23 mouse cellular contexts compared by ENCODE assay signal in genomic region chr2:74763976-74764375, GRCm38 (mm10). TPM values are rescaled to one million over a fixed set of nuclear protein-coding genes. Genes with fewer than 3 reads are reported as not detected.
DNase-seq lines count a peak whose midpoint lies in the region; ATAC-seq lines count a peak whose summit lies in the region.
"Had no signal": no experiment of that assay in that cellular context is flagged by ENCODE, and none has a peak within 500 bp of the region (broad histone marks: within the 10 kb centered on the region; RNA-seq: fewer than 3 reads in every experiment).

No protein-coding gene starts in this region.

- no peaks in the 10 kb centered on the region for H3K9me3 ChIP-seq in heart, embryonic 13.5 days
- H3K9me3 ChIP-seq in kidney, embryonic 16.5 days (ENCODE audit: low read length): no peaks in the 10 kb centered on the region
- no peaks in the 10 kb centered on the region for H3K9me3 ChIP-seq in embryonic facial prominence, embryonic 13.5 days
- no peaks in the 10 kb centered on the region for H3K9me3 ChIP-seq in limb, embryonic 15.5 days
- H3K9me3 ChIP-seq: forebrain, embryonic 12.5 days had no signal

- H3K9ac ChIP-seq in heart, embryonic 13.5 days: no peak overlapping the region
- H3K9ac ChIP-seq in kidney, embryonic 16.5 days (replicated peaks; ENCODE audit: low read length): peak overlapping the region; percentile 66; the same call in 1 of the 2 replicates
- H3K9ac ChIP-seq in embryonic facial prominence, embryonic 13.5 days: no peak overlapping the region; the same call in 1 of the 2 replicates
- H3K9ac ChIP-seq in limb, embryonic 15.5 days: no peak overlapping the region
- H3K9ac ChIP-seq: forebrain, embryonic 12.5 days; lung, embryonic 14.5 days had no signal

- no peaks in the 10 kb centered on the region for H3K36me3 ChIP-seq in heart, embryonic 13.5 days
- no peaks in the 10 kb centered on the region for H3K36me3 ChIP-seq in kidney, embryonic 16.5 days (ENCODE audit: insufficient read depth, low read length)
- no peaks in the 10 kb centered on the region for H3K36me3 ChIP-seq in embryonic facial prominence, embryonic 13.5 days
- H3K36me3 ChIP-seq in limb, embryonic 15.5 days: no peaks in the 10 kb centered on the region
- H3K36me3 ChIP-seq: forebrain, embryonic 12.5 days had no signal

- no peak overlapping the region for H3K27ac ChIP-seq in heart, embryonic 13.5 days (replicated peaks)
- no peak overlapping the region for H3K27ac ChIP-seq in kidney, embryonic 16.5 days (ENCODE audit: low read length)
- no peak overlapping the region for H3K27ac ChIP-seq in embryonic facial prominence, embryonic 13.5 days
- H3K27ac ChIP-seq in limb, embryonic 15.5 days: no peak overlapping the region
- H3K27ac ChIP-seq: forebrain, embryonic 12.5 days; stomach, postnatal 0 days had no signal

- peaks cover 87% of the 10 kb centered on the region for H3K27me3 ChIP-seq in heart, embryonic 13.5 days (replicated peaks)
- peaks cover 42% of the 10 kb centered on the region for H3K27me3 ChIP-seq in kidney, embryonic 16.5 days (ENCODE audit: insufficient read depth, low read length)
- peaks cover 86% of the 10 kb centered on the region for H3K27me3 ChIP-seq in embryonic facial prominence, embryonic 13.5 days
- peaks cover 82% of the 10 kb centered on the region for H3K27me3 ChIP-seq in limb, embryonic 15.5 days

- H3K4me1 ChIP-seq in heart, embryonic 13.5 days: peaks cover 16% of the 10 kb centered on the region
- peaks cover 18% of the 10 kb centered on the region for H3K4me1 ChIP-seq in kidney, embryonic 16.5 days (ENCODE audit: insufficient read depth, low read length)
- peaks cover 17% of the 10 kb centered on the region for H3K4me1 ChIP-seq in embryonic facial prominence, embryonic 13.5 days
- peaks cover 21% of the 10 kb centered on the region for H3K4me1 ChIP-seq in limb, embryonic 15.5 days

- H3K4me2 ChIP-seq in heart, embryonic 13.5 days: peak overlapping the region; percentile 82; the same call in 1 of the 2 replicates
- peak overlapping the region; percentile 98 for H3K4me2 ChIP-seq in kidney, embryonic 16.5 days (replicated peaks; ENCODE audit: low read depth, low read length)
- peak overlapping the region; percentile 93; the same call in 1 of the 2 replicates for H3K4me2 ChIP-seq in embryonic facial prominence, embryonic 13.5 days
- no peak overlapping the region for H3K4me2 ChIP-seq in limb, embryonic 15.5 days

- DNase-seq in heart, adult 8-10 months (ENCODE audit: low spot score): no peak
- DNase-seq in kidney, adult 8-10 months: no peak
- DNase-seq in left cerebral cortex, adult 9 months (ENCODE audit: low spot score in 2 of 2): no peak
- DNase-seq in adrenal gland, adult 8-10 months: no peak
- DNase-seq: adrenal gland, postnatal 36 days; cerebellum, postnatal 10 days; gastrocnemius, postnatal 25 days; kidney, adult 2 months; lung, embryonic 14.5 days; right cerebral cortex, adult 18-20 months; spleen, adult 18-20 months; thymus, postnatal 14 days had no signal

- WGBS in heart, embryonic 13.5 days: 43% methylated on average over 10 of the region's 10 CpGs
- 41% methylated on average over 10 of the region's 10 CpGs for WGBS in kidney, embryonic 16.5 days
- 52% methylated on average over 10 of the region's 10 CpGs for WGBS in embryonic facial prominence, embryonic 13.5 days
- WGBS in limb, embryonic 15.5 days: 34% methylated on average over 10 of the region's 10 CpGs

- ATAC-seq in heart, embryonic 13.5 days (ENCODE audit: extremely low read depth, insufficient number of reproducible peaks, low FRiP score, low TSS enrichment): no peak
- no peak for ATAC-seq in kidney, embryonic 16.5 days (ENCODE audit: low FRiP score, low TSS enrichment)
- no peak for ATAC-seq in embryonic facial prominence, embryonic 13.5 days (ENCODE audit: insufficient number of reproducible peaks, insufficient read depth, low FRiP score, low TSS enrichment, low read depth)
- no peak for ATAC-seq in limb, embryonic 15.5 days (ENCODE audit: insufficient number of reproducible peaks, low FRiP score, low TSS enrichment, low read depth)

- peak overlapping the region; percentile 57; the same call in 1 of the 2 replicates for H3K4me3 ChIP-seq in heart, embryonic 13.5 days
- peak overlapping the region; percentile 63; the same call in 1 of the 2 replicates for H3K4me3 ChIP-seq in kidney, embryonic 16.5 days (ENCODE audit: low read length)
- 0 out of 2 replicates have a peak overlapping the region, but pooled peaks have one; percentile 53 for H3K4me3 ChIP-seq in embryonic facial prominence, embryonic 13.5 days
- 0 out of 2 replicates have a peak overlapping the region, but pooled peaks have one; percentile 47 for H3K4me3 ChIP-seq in limb, embryonic 15.5 days

RNA-seq across cellular contexts. Expression of gene Hoxd1, which starts 1.2 kb away (rescaled TPM):
- not detected in 2 replicates for polyA plus RNA-seq in heart, embryonic 13.5 days (2015; fragmentation: Nextera tagmentation; extraction: Ambion mirVana)
- total RNA-seq in heart, adult 8-10 months (2022): not detected
- polyA plus RNA-seq in kidney, embryonic 16.5 days (2015; fragmentation: Nextera tagmentation; extraction: Ambion mirVana): 0.99 and 1.00 TPM in 2 replicates
- polyA plus RNA-seq in embryonic facial prominence, embryonic 13.5 days (2015; fragmentation: Nextera tagmentation; extraction: Ambion mirVana): 3.8 and 5.4 TPM in 2 replicates
- 0.26 and 0.42 TPM in 2 replicates for polyA plus RNA-seq in limb, embryonic 15.5 days (2015; fragmentation: Nextera tagmentation; extraction: Ambion mirVana)
- total RNA-seq in adrenal gland, adult 8-10 months (2022): not detected
- total RNA-seq: adrenal gland, postnatal 36 days; gastrocnemius, postnatal 25 days; megakaryocyte progenitor cell, adult 5-6 weeks had no signal
- polyA plus RNA-seq: heart, postnatal 0 days; stomach, postnatal 0 days had no signal

RNA-seq across cellular contexts. Expression of gene Gm28230, which starts 37.4 kb away (rescaled TPM):
- polyA plus RNA-seq in heart, embryonic 13.5 days (2015; fragmentation: Nextera tagmentation; extraction: Ambion mirVana): 0.09 TPM in 1 of 2 replicates, not detected in the other
- not detected for total RNA-seq in heart, adult 8-10 months (2022)
- polyA plus RNA-seq in kidney, embryonic 16.5 days (2015; fragmentation: Nextera tagmentation; extraction: Ambion mirVana): 1.3 and 2.1 TPM in 2 replicates
- polyA plus RNA-seq in embryonic facial prominence, embryonic 13.5 days (2015; fragmentation: Nextera tagmentation; extraction: Ambion mirVana): 0.18 TPM in 1 of 2 replicates, not detected in the other
- 0.08 and 0.11 TPM in 2 replicates for polyA plus RNA-seq in limb, embryonic 15.5 days (2015; fragmentation: Nextera tagmentation; extraction: Ambion mirVana)
- total RNA-seq in adrenal gland, adult 8-10 months (2022): 1 to 10 TPM; 1.3 to 3.6 (median 3.2) TPM
- total RNA-seq: layer of hippocampus, adult 8-10 months; left cerebral cortex, postnatal 10 days; megakaryocyte progenitor cell, adult 5-6 weeks had no signal
- polyA plus RNA-seq: forebrain, embryonic 12.5 days; heart, postnatal 0 days; liver, embryonic 11.5 days; lung, embryonic 14.5 days; stomach, postnatal 0 days had no signal

RNA-seq across cellular contexts. Expression of gene Hoxd4, which starts 52.2 kb away (rescaled TPM):
- not detected in 2 replicates for polyA plus RNA-seq in heart, embryonic 13.5 days (2015; fragmentation: Nextera tagmentation; extraction: Ambion mirVana)
- total RNA-seq in heart, adult 8-10 months (2022): under 1 TPM; 0.32 to 0.79 (median 0.38) TPM
- polyA plus RNA-seq in kidney, embryonic 16.5 days (2015; fragmentation: Nextera tagmentation; extraction: Ambion mirVana): 4.5 and 4.9 TPM in 2 replicates
- 0.50 TPM in 1 of 2 replicates, not detected in the other for polyA plus RNA-seq in embryonic facial prominence, embryonic 13.5 days (2015; fragmentation: Nextera tagmentation; extraction: Ambion mirVana)
- polyA plus RNA-seq in limb, embryonic 15.5 days (2015; fragmentation: Nextera tagmentation; extraction: Ambion mirVana): 0.29 and 0.66 TPM in 2 replicates
- 10 to 100 TPM; 16.8 to 37.2 (median 31.3) TPM for total RNA-seq in adrenal gland, adult 8-10 months (2022)
- total RNA-seq: layer of hippocampus, adult 8-10 months; left cerebral cortex, postnatal 10 days; megakaryocyte progenitor cell, adult 5-6 weeks had no signal
- polyA plus RNA-seq: forebrain, embryonic 12.5 days; lung, embryonic 14.5 days had no signal

RNA-seq across cellular contexts. Expression of gene Hoxd3, which starts 52.2 kb away (rescaled TPM):
- 0.74 and 0.89 TPM in 2 replicates for polyA plus RNA-seq in heart, embryonic 13.5 days (2015; fragmentation: Nextera tagmentation; extraction: Ambion mirVana)
- total RNA-seq in heart, adult 8-10 months (2022): under 1 TPM in 1 of 4 experiments, not detected in 3; 0.16 TPM
- polyA plus RNA-seq in kidney, embryonic 16.5 days (2015; fragmentation: Nextera tagmentation; extraction: Ambion mirVana): 14.6 and 15.4 TPM in 2 replicates
- polyA plus RNA-seq in embryonic facial prominence, embryonic 13.5 days (2015; fragmentation: Nextera tagmentation; extraction: Ambion mirVana): 1.5 and 3.3 TPM in 2 replicates
- 0.55 and 0.65 TPM in 2 replicates for polyA plus RNA-seq in limb, embryonic 15.5 days (2015; fragmentation: Nextera tagmentation; extraction: Ambion mirVana)
- 1 to 10 TPM in 3 of 4 experiments, under 1 TPM in 1; 0.73 to 1.9 (median 1.5) TPM for total RNA-seq in adrenal gland, adult 8-10 months (2022)
- total RNA-seq: gastrocnemius, postnatal 25 days; layer of hippocampus, adult 8-10 months; left cerebral cortex, postnatal 10 days; megakaryocyte progenitor cell, adult 5-6 weeks had no signal
- polyA plus RNA-seq: forebrain, embryonic 12.5 days; lung, embryonic 14.5 days had no signal

RNA-seq across cellular contexts. Expression of gene Hoxd8, which starts 59.6 kb away (rescaled TPM):
- polyA plus RNA-seq in heart, embryonic 13.5 days (2015; fragmentation: Nextera tagmentation; extraction: Ambion mirVana): 0.07 and 0.23 TPM in 2 replicates
- total RNA-seq in heart, adult 8-10 months (2022): 1 to 10 TPM in 1 of 4 experiments, under 1 TPM in 3; 0.53 to 1.5 (median 0.76) TPM
- polyA plus RNA-seq in kidney, embryonic 16.5 days (2015; fragmentation: Nextera tagmentation; extraction: Ambion mirVana): 41.0 and 45.6 TPM in 2 replicates
- polyA plus RNA-seq in embryonic facial prominence, embryonic 13.5 days (2015; fragmentation: Nextera tagmentation; extraction: Ambion mirVana): 2.5 and 3.7 TPM in 2 replicates
- polyA plus RNA-seq in limb, embryonic 15.5 days (2015; fragmentation: Nextera tagmentation; extraction: Ambion mirVana): 5.9 and 7.3 TPM in 2 replicates
- 10 to 100 TPM; 33.3 to 45.8 (median 36.6) TPM for total RNA-seq in adrenal gland, adult 8-10 months (2022)
- total RNA-seq: layer of hippocampus, adult 8-10 months; left cerebral cortex, postnatal 10 days; megakaryocyte progenitor cell, adult 5-6 weeks had no signal
- polyA plus RNA-seq: forebrain, embryonic 12.5 days had no signal
